Mouse (Mus musculus) forebrain, postnatal 0 days (tissue): ENCODE results near the gene Slc38a5. TPM values are rescaled to one million over a fixed set of nuclear protein-coding genes. Genes with fewer than 3 reads are reported as not detected.
"Not testable (repeated sequence)": the region's sequence is repeated elsewhere in the genome, so short reads cannot be mapped to it uniquely, and the experiment has no call there.

Source experiments
- ATAC-seq: fragments of 200-750 bp; cut with Nextera tagmentation; 2 replicates; pipeline ENCODE4 v1.8.0; 2017; ENCODE audit warnings: mild to moderate bottlenecking, moderate library complexity
- DNase-seq: peaks from one replicate; pipeline ENCODE4 v3.0.0-alpha.2; 2015
- H3K27ac ChIP-seq: fragments of 300-500 bp; sonication (generic); 2 replicates; pipeline ENCODE4 v1.5.1; 2014; ENCODE audit warnings: low read depth, mild to moderate bottlenecking, antibody characterized with exemption, low read length, moderate library complexity, mixed read lengths
- H3K27me3 ChIP-seq: fragments of 300-500 bp; sonication (generic); 2 replicates; pipeline ENCODE4 v1.6.1; 2014; ENCODE audit warnings: mild to moderate bottlenecking, low read length, mixed read lengths; ENCODE audit not compliant: insufficient read depth
- H3K36me3 ChIP-seq: fragments of 300-500 bp; sonication (generic); 2 replicates; pipeline ENCODE4 v1.6.1; 2014; ENCODE audit warnings: mild to moderate bottlenecking, moderate library complexity; ENCODE audit not compliant: insufficient read depth
- H3K4me1 ChIP-seq: fragments of 300-500 bp; sonication (generic); 2 replicates; pipeline ENCODE4 v1.6.1; 2014; ENCODE audit warnings: antibody characterized with exemption; ENCODE audit not compliant: insufficient read depth
- H3K4me2 ChIP-seq: fragments of 300-500 bp; sonication (generic); 2 replicates; pipeline ENCODE4 v1.6.1; 2014; ENCODE audit warnings: low read depth, mild to moderate bottlenecking, moderate library complexity
- H3K4me3 ChIP-seq: fragments of 300-500 bp; sonication (generic); 2 replicates; pipeline ENCODE4 v1.5.1; 2014; ENCODE audit warnings: low read depth, low read length, mixed read lengths
- H3K9ac ChIP-seq: fragments of 300-500 bp; sonication (generic); 2 replicates; pipeline ENCODE4 v1.6.1; 2014; ENCODE audit warnings: mild to moderate bottlenecking
- H3K9me3 ChIP-seq: fragments of 300-500 bp; sonication (generic); 2 replicates; pipeline ENCODE4 v1.6.1; 2016; ENCODE audit warnings: low read length
- CTCF ChIP-seq: sonication (generic); IDR thresholded peaks from 2 replicates; pipeline ENCODE4 v1.5.1; 2016; ENCODE audit warnings: antibody characterized with exemption, control low read depth, low read depth
- WGBS: fragments of 180-500 bp; shearing (Covaris S2); extraction: QIAGEN DNeasy Blood & Tissue Kit; methylation state at CpG from one replicate; pipeline ENCODE4 v1.1.7; 2014; 5-methylcytosine and 5-hydroxymethylcytosine counted together
- polyA plus RNA-seq: library from polyadenylated mRNA; unstranded; fragments of >200 nt; fragmentation: Nextera tagmentation; extraction: Ambion mirVana; gene quantifications from 2 replicates; pipeline ENCODE4 v1.2.1, GENCODE M21; 2015
- total RNA-seq: library from RNA; depleted of rRNA; stranded (reverse); fragments of >200 nt; gene quantifications from 2 replicates; pipeline ENCODE4 v1.2.3, GENCODE M21; 2014; rRNA removed

Slc38a5 gene
- total and polyA plus RNA-seq, 2 experiments from 2014 or later = 20.8 to 21.5 TPM

GRCm38 (mm10) chrX:8309302-8309701 is 38.4 kb downstream of the Slc38a5 start:
- no peak for TF ChIP-seq CTCF
- H3K27ac ChIP-seq = no peak overlapping the region
- DNase-seq = no peak
- H3K9me3 ChIP-seq = no peaks in the 10 kb centered on the region
- H3K9ac ChIP-seq = no peak overlapping the region
- WGBS = 93% methylated on average over 1 of the region's 1 CpGs
- H3K27me3 ChIP-seq = no peaks in the 10 kb centered on the region
- H3K4me1 ChIP-seq = no peaks in the 10 kb centered on the region
- no peak for ATAC-seq
- H3K4me2 ChIP-seq = no peak overlapping the region
- H3K4me3 ChIP-seq = no peak overlapping the region
- H3K36me3 ChIP-seq = no peaks in the 10 kb centered on the region

- not testable (repeated sequence) for H3K4me3 ChIP-seq, DNase-seq, H3K4me1 ChIP-seq, H3K4me2 ChIP-seq, H3K36me3 ChIP-seq, H3K9me3 ChIP-seq, H3K27me3 ChIP-seq, H3K27ac ChIP-seq, ATAC-seq, H3K9ac ChIP-seq
- WGBS = 11% methylated on average over 7 of the region's 7 CpGs
- peak; percentile 30 for TF ChIP-seq CTCF
Observed at GRCm38 (mm10) chrX:8314905-8315304, 44.0 kb downstream of the Slc38a5 start.

- ATAC-seq (no peak), DNase-seq (no peak)
- Histone ChIP-seq H3K4me2 (no peak within 1 kb of the TSS), H3K9ac (no peak within 1 kb of the TSS), H3K27ac (no peak within 1 kb of the TSS), H3K4me1 (no peaks in the 10 kb centered on the region), H3K9me3 (no peaks in the 10 kb centered on the region), H3K27me3 (no peaks in the 10 kb centered on the region), H3K4me3 (no peak within 1 kb of the TSS), H3K36me3 (no peaks in the 10 kb centered on the region)
- no peak for TF ChIP-seq CTCF
- 53% methylated on average over 2 of the region's 2 CpGs for WGBS
Observed at GRCm38 (mm10) chrX:8327124-8327523, 56.2 kb downstream of the Slc38a5 start, which contains the start of gene Ssxb10. TSS of gene Ssxb10 (plus strand) at chrX:8327424.

Other genes starting within 250 kb of the Slc38a5 start
- gene Suv39h1, start 196.4 kb upstream of the Slc38a5 start, total RNA-seq = 38.7 and 46.1 TPM in 2 replicates
- 33.7 and 37.7 TPM in 2 replicates for gene Suv39h1, start 196.4 kb upstream of the Slc38a5 start, polyA plus RNA-seq
- gene Was, start 180.6 kb upstream of the Slc38a5 start, total RNA-seq = 0.81 and 0.85 TPM in 2 replicates
- 0.09 and 0.30 TPM in 2 replicates for gene Was, start 180.6 kb upstream of the Slc38a5 start, polyA plus RNA-seq
- gene Wdr13, start 138.2 kb upstream of the Slc38a5 start, total RNA-seq = 261 and 316 TPM in 2 replicates
- gene Wdr13, start 138.2 kb upstream of the Slc38a5 start, polyA plus RNA-seq = 45.2 and 58.4 TPM in 2 replicates
- gene Rbm3, start 125.3 kb upstream of the Slc38a5 start, total RNA-seq = 581 and 651 TPM in 2 replicates
- 541 and 677 TPM in 2 replicates for gene Rbm3, start 125.3 kb upstream of the Slc38a5 start, polyA plus RNA-seq
- gene Tbc1d25, start 95.0 kb upstream of the Slc38a5 start, total RNA-seq = 16.3 and 19.3 TPM in 2 replicates
- gene Tbc1d25, start 95.0 kb upstream of the Slc38a5 start, polyA plus RNA-seq = 19.4 and 22.7 TPM in 2 replicates
- 11.3 and 14.3 TPM in 2 replicates for gene Ebp, start 77.6 kb upstream of the Slc38a5 start, total RNA-seq
- gene Ebp, start 77.6 kb upstream of the Slc38a5 start, polyA plus RNA-seq = 20.0 and 23.9 TPM in 2 replicates
- 37.0 and 45.8 TPM in 2 replicates for gene Porcn, start 64.6 kb upstream of the Slc38a5 start, total RNA-seq
- 39.4 and 46.6 TPM in 2 replicates for gene Porcn, start 64.6 kb upstream of the Slc38a5 start, polyA plus RNA-seq
- gene Ftsj1, start 18.7 kb upstream of the Slc38a5 start, total RNA-seq = 36.9 and 44.9 TPM in 2 replicates
- 40.0 and 45.4 TPM in 2 replicates for gene Ftsj1, start 18.7 kb upstream of the Slc38a5 start, polyA plus RNA-seq
- not detected in 2 replicates for gene Ssxb10, start 56.3 kb downstream of the Slc38a5 start, total RNA-seq
- not detected in 2 replicates for gene Ssxb10, start 56.3 kb downstream of the Slc38a5 start, polyA plus RNA-seq
- gene Ssxb9, start 95.8 kb downstream of the Slc38a5 start, total RNA-seq = not detected in 2 replicates
- gene Ssxb9, start 95.8 kb downstream of the Slc38a5 start, polyA plus RNA-seq = not detected in 2 replicates
- not detected in 2 replicates for gene Ssxb1, start 142.2 kb downstream of the Slc38a5 start, total RNA-seq
- gene Ssxb1, start 142.2 kb downstream of the Slc38a5 start, polyA plus RNA-seq = not detected in 2 replicates
- not detected in 2 replicates for gene Ssxb2, start 190.6 kb downstream of the Slc38a5 start, total RNA-seq
- not detected in 2 replicates for gene Ssxb2, start 190.6 kb downstream of the Slc38a5 start, polyA plus RNA-seq